Mouse (Mus musculus) inflammation-experienced regulatory T-cells, adult 6 months (primary cell): ENCODE results near the gene Ankrd33. TPM values are rescaled to one million over a fixed set of nuclear protein-coding genes. Genes with fewer than 3 reads are reported as not detected.
"Not testable (repeated sequence)": the region's sequence is repeated elsewhere in the genome, so short reads cannot be mapped to it uniquely, and the experiment has no call there.

Experiments
- ATAC-seq: one replicate; pipeline ENCODE4 v1.8.0; 2017
- polyA plus RNA-seq, 3 experiments: library from polyadenylated mRNA; unstranded; fragments of 100-300 nt; shearing (Covaris generic); gene quantifications; one replicate each; pipeline ENCODE4 v1.2.1; 2017

The Ankrd33 gene
- polyA plus RNA-seq, 3 experiments from 2014 or later, result not detected

- ATAC-seq, result no peak
These were observed 28.6 kb upstream of the Ankrd33 start for GRCm38 (mm10) chr15:101086956-101087355.

- ATAC-seq, result no peak
These were observed 27.3 kb upstream of the Ankrd33 start for GRCm38 (mm10) chr15:101088291-101088690.

GRCm38 (mm10) chr15:101091551-101091950, 24.0 kb upstream of the Ankrd33 start:
- ATAC-seq, result no peak

GRCm38 (mm10) chr15:101092121-101092828, 23.3 kb upstream of the Ankrd33 start:
- no peak for ATAC-seq

- ATAC-seq, result no peak
These were observed 22.5 kb upstream of the Ankrd33 start for GRCm38 (mm10) chr15:101092829-101093648.

- ATAC-seq, result no peak
These were observed 21.6 kb upstream of the Ankrd33 start for GRCm38 (mm10) chr15:101093988-101094387.

- ATAC-seq, result no peak
These were observed 20.6 kb upstream of the Ankrd33 start for GRCm38 (mm10) chr15:101094979-101095378.

- no peak for ATAC-seq
These were observed 20.2 kb upstream of the Ankrd33 start for GRCm38 (mm10) chr15:101095392-101095791.

GRCm38 (mm10) chr15:101097985-101098651, 17.4 kb upstream of the Ankrd33 start:
- no peak for ATAC-seq

- ATAC-seq, result no peak
These were observed 14.6 kb upstream of the Ankrd33 start for GRCm38 (mm10) chr15:101100996-101101395.

GRCm38 (mm10) chr15:101103605-101104304, 11.8 kb upstream of the Ankrd33 start:
- ATAC-seq, result no peak

GRCm38 (mm10) chr15:101105496-101105994, 10.0 kb upstream of the Ankrd33 start:
- ATAC-seq, result peak; percentile 83

- peak; percentile 42 for ATAC-seq
These were observed 9.5 kb upstream of the Ankrd33 start for GRCm38 (mm10) chr15:101106011-101106410.

- no peak for ATAC-seq
These were observed 7.5 kb upstream of the Ankrd33 start for GRCm38 (mm10) chr15:101107906-101108671.

GRCm38 (mm10) chr15:101113176-101113575, 2.4 kb upstream of the Ankrd33 start:
- no peak for ATAC-seq

- not testable (repeated sequence) for ATAC-seq
These were observed 1.8 kb upstream of the Ankrd33 start for GRCm38 (mm10) chr15:101113778-101114177.

- no peak for ATAC-seq
These were observed 3.0 kb downstream of the Ankrd33 start for GRCm38 (mm10) chr15:101118399-101119125.

GRCm38 (mm10) chr15:101121411-101122289, 6.1 kb downstream of the Ankrd33 start:
- ATAC-seq, result no peak

GRCm38 (mm10) chr15:101122290-101122589, 6.7 kb downstream of the Ankrd33 start:
- ATAC-seq, result no peak

GRCm38 (mm10) chr15:101123202-101123601, 7.6 kb downstream of the Ankrd33 start:
- ATAC-seq, result no peak
